Mouse (Mus musculus): ENCODE measurements around the gene Donson.

DNA sequence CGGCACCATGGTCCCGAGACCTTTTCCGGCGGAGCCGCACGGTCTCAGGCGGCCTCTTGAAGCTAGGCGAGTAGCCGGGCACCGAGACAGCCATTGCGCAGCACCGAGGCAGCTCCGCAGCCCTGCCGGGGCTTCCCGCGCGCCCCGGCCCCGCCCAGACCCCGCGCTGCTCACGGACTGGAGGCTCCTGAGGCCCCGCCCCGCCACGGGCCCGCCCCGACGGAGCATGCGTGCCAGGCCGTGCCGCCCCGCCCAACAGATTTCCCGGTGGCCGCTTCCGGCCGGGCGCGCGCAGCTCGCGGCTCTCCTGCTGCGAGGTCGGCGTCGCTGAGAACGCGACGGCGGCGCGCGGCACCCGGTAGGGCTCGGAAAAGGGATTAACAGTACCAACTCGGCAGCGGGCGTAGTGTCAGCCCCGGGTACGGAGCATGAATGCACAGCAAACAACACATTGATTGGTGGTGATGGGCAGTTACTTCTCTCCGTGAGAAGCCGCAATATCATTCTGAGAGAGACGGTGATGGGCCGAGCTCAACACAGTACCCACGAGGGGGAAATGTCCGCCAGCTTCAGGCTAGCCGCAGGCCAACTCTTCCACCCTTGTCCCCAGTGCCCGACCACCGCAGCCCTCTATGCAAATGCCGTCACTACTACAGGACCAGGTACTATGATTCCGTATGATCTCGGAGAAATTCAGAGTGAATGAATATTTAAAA lies at the start of gene Donson:
- no peak for TF ChIP-seq EP300 (optimal IDR thresholded peaks at IDR 0.05)
- no peak for TF ChIP-seq CTCF (IDR thresholded peaks at IDR 0.05; ENCODE audit: low read depth)

Measured in stomach, postnatal 0 days (tissue).